Mouse (Mus musculus) C2C12 (cell line): ENCODE data around the gene Gtf3c4. TPM values are rescaled to one million over a fixed set of nuclear protein-coding genes. Genes with fewer than 3 reads are reported as not detected.

Experiments used
- H3K27me3 ChIP-seq: one replicate; pipeline ENCODE4 v1.6.1; 2011; ENCODE audit not compliant: control insufficient read depth, insufficient read depth, insufficient read length
- H3K36me3 ChIP-seq: one replicate; pipeline ENCODE4 v1.6.1; 2011; ENCODE audit not compliant: control insufficient read depth, insufficient read depth
- H3K4me3 ChIP-seq: one replicate; pipeline ENCODE4 v1.5.1; 2011; ENCODE audit warnings: mild to moderate bottlenecking, control low read depth; ENCODE audit not compliant: poor library complexity, insufficient read depth, severe bottlenecking
- H3K79me2 ChIP-seq: one replicate; pipeline ENCODE4 v1.6.1; 2011; ENCODE audit not compliant: control insufficient read depth, insufficient read depth
- H3K79me3 ChIP-seq: one replicate; pipeline ENCODE4 v1.6.1; 2011; ENCODE audit warnings: low read depth, control low read depth
- H3ac ChIP-seq: one replicate; pipeline ENCODE3; 2011; ENCODE audit warnings: low read depth; ENCODE audit not compliant: control insufficient read depth, insufficient read length
- CEBPB ChIP-seq: IDR thresholded peaks from one replicate; pipeline ENCODE4 v1.6.1; 2011; ENCODE audit warnings: low read depth, mild to moderate bottlenecking, control low read depth, moderate library complexity
- CTCF ChIP-seq: IDR thresholded peaks from one replicate; pipeline ENCODE4 v1.5.1; 2011; ENCODE audit not compliant: control insufficient read depth, insufficient read depth, insufficient read length
- FOSL1 ChIP-seq: IDR thresholded peaks from one replicate; pipeline ENCODE4 v1.8.0; 2011; ENCODE audit warnings: mild to moderate bottlenecking, low read length; ENCODE audit not compliant: poor library complexity, insufficient read depth, severe bottlenecking
- MAX ChIP-seq: IDR thresholded peaks from one replicate; pipeline ENCODE4 v1.6.1; 2011; ENCODE audit warnings: mild to moderate bottlenecking, control low read depth
- MYOD1 ChIP-seq: IDR thresholded peaks from one replicate; pipeline ENCODE4 v1.6.1; 2011; ENCODE audit warnings: low read depth; ENCODE audit not compliant: control insufficient read depth, insufficient read length
- MYOG ChIP-seq: IDR thresholded peaks from one replicate; pipeline ENCODE4 v1.6.1; 2011; ENCODE audit not compliant: control insufficient read depth, insufficient read length; ENCODE audit errors: extremely low read depth
- USF1 ChIP-seq: IDR thresholded peaks from one replicate; pipeline ENCODE4 v1.6.1; 2011; ENCODE audit warnings: low read depth, mild to moderate bottlenecking, control low read depth, moderate library complexity
- polyA plus RNA-seq: library from polyadenylated mRNA; unstranded; fragments of >200 nt; fragmentation: generic; extraction: Trizol; gene quantifications from one replicate; pipeline ENCODE4 v1.2.1, GENCODE M21; 2012; ENCODE audit warnings: missing spikeins

The Gtf3c4 gene
- polyA plus RNA-seq, 1 experiment: 20.5 TPM

GRCm38 (mm10) chr2:28810260-28811013, 29.7 kb downstream of the Gtf3c4 start:
- H3K4me3 ChIP-seq: no peak overlapping the region
- H3K79me3 ChIP-seq: no peaks in the 10 kb centered on the region
- no peaks in the 10 kb centered on the region for H3K79me2 ChIP-seq
- TF ChIP-seq MYOD1 (no peak), MYOG (no peak), CTCF (no peak), FOSL1 (no peak), CEBPB (no peak), USF1 (no peak), MAX (no peak)
- H3ac ChIP-seq: no peak overlapping the region
- no peaks in the 10 kb centered on the region for H3K36me3 ChIP-seq
- H3K27me3 ChIP-seq: peaks cover 18% of the 10 kb centered on the region

GRCm38 (mm10) chr2:28808841-28809240, 31.3 kb downstream of the Gtf3c4 start:
- H3K4me3 ChIP-seq: no peak overlapping the region
- no peak overlapping the region for H3ac ChIP-seq
- no peaks in the 10 kb centered on the region for H3K79me2 ChIP-seq
- TF ChIP-seq CTCF: no peak
- no peak for TF ChIP-seq CEBPB
- TF ChIP-seq FOSL1: no peak
- TF ChIP-seq MYOG: no peak
- TF ChIP-seq MYOD1: no peak
- no peak for TF ChIP-seq USF1
- no peak for TF ChIP-seq MAX
- H3K36me3 ChIP-seq: no peaks in the 10 kb centered on the region
- no peaks in the 10 kb centered on the region for H3K79me3 ChIP-seq
- peaks cover 31% of the 10 kb centered on the region for H3K27me3 ChIP-seq

- H3K79me2 ChIP-seq: no peaks in the 10 kb centered on the region
- H3K79me3 ChIP-seq: no peaks in the 10 kb centered on the region
- H3K36me3 ChIP-seq: no peaks in the 10 kb centered on the region
- H3ac ChIP-seq: no peak overlapping the region
- no peak overlapping the region for H3K4me3 ChIP-seq
- TF ChIP-seq CTCF: no peak
- no peak for TF ChIP-seq CEBPB
- no peak for TF ChIP-seq FOSL1
- TF ChIP-seq MYOG: no peak
- TF ChIP-seq USF1: no peak
- TF ChIP-seq MYOD1: no peak
- TF ChIP-seq MAX: no peak
- H3K27me3 ChIP-seq: peaks cover 47% of the 10 kb centered on the region
Observed at GRCm38 (mm10) chr2:28803406-28803805, 36.8 kb downstream of the Gtf3c4 start.

GRCm38 (mm10) chr2:28799575-28799974, 40.6 kb downstream of the Gtf3c4 start:
- Histone ChIP-seq H3K4me3 (no peak overlapping the region), H3K79me3 (no peaks in the 10 kb centered on the region), H3K79me2 (no peaks in the 10 kb centered on the region), H3K27me3 (peaks cover 57% of the 10 kb centered on the region), H3ac (no peak overlapping the region), H3K36me3 (no peaks in the 10 kb centered on the region)
- no peak for TF ChIP-seq MAX
- no peak for TF ChIP-seq MYOG
- no peak for TF ChIP-seq USF1
- no peak for TF ChIP-seq CTCF
- no peak for TF ChIP-seq MYOD1
- no peak for TF ChIP-seq CEBPB
- no peak for TF ChIP-seq FOSL1

GRCm38 (mm10) chr2:28798390-28798789, 41.8 kb downstream of the Gtf3c4 start:
- peaks cover 52% of the 10 kb centered on the region for H3K27me3 ChIP-seq

More at GRCm38 (mm10) chr2:28798390-28798789, 41.8 kb downstream of the Gtf3c4 start:
- no peak overlapping the region for H3ac ChIP-seq
- no peak overlapping the region for H3K4me3 ChIP-seq
- no peaks in the 10 kb centered on the region for H3K36me3 ChIP-seq
- H3K79me2 ChIP-seq: no peaks in the 10 kb centered on the region
- H3K79me3 ChIP-seq: no peaks in the 10 kb centered on the region
- no peak for TF ChIP-seq FOSL1
- no peak for TF ChIP-seq CEBPB
- TF ChIP-seq MAX: no peak
- TF ChIP-seq CTCF: no peak
- TF ChIP-seq MYOG: no peak
- no peak for TF ChIP-seq USF1
- TF ChIP-seq MYOD1: no peak
